Mouse (Mus musculus): Measurements from ENCODE around the gene Crebbp.

GRCm38 (mm10) chr16:4117072-4117471, 96.7 kb downstream of the Crebbp start:
- TF ChIP-seq POLR2A (IDR thresholded peaks at IDR 0.05; ENCODE audit: borderline replicate concordance, insufficient read depth, low read length): no peak
- no peak for TF ChIP-seq CTCF (IDR thresholded peaks at IDR 0.05; ENCODE audit: borderline replicate concordance, insufficient read depth, low read depth, low read length)

Data from cerebellum, adult 2 months (tissue).